Mouse (Mus musculus) hindbrain, embryonic 11.5 days (tissue): Measurements from ENCODE around the gene Tdo2. TPM values are rescaled to one million over a fixed set of nuclear protein-coding genes. Genes with fewer than 3 reads are reported as not detected.

Experiments used
- ATAC-seq: fragments of 200-750 bp; cut with Nextera tagmentation; 2 replicates; pipeline ENCODE4 v1.8.0; 2017; ENCODE audit warnings: mild to moderate bottlenecking, moderate TSS enrichment, moderate library complexity; ENCODE audit not compliant: low FRiP score
- DNase-seq: peaks from one replicate; pipeline ENCODE4 v3.0.0-alpha.2; 2015; ENCODE audit warnings: low spot score
- H3K27ac ChIP-seq: fragments of 300-500 bp; sonication (generic); 2 replicates; pipeline ENCODE4 v1.5.1; 2014; ENCODE audit warnings: mild to moderate bottlenecking, low read depth, low read length
- H3K27me3 ChIP-seq: fragments of 300-500 bp; sonication (generic); 2 replicates; pipeline ENCODE4 v1.6.1; 2014; ENCODE audit warnings: mild to moderate bottlenecking, low read length, moderate library complexity, mixed read lengths; ENCODE audit not compliant: control insufficient read depth, insufficient read depth
- H3K36me3 ChIP-seq: fragments of 300-500 bp; sonication (generic); 2 replicates; pipeline ENCODE4 v1.6.1; 2014; ENCODE audit warnings: mild to moderate bottlenecking, low read length, moderate library complexity, mixed read lengths; ENCODE audit not compliant: control insufficient read depth, insufficient read depth
- H3K4me1 ChIP-seq: fragments of 300-500 bp; sonication (generic); replicated peaks from 2 replicates; pipeline ENCODE4 v1.6.1; 2014; ENCODE audit warnings: low read length, mixed read lengths; ENCODE audit not compliant: control insufficient read depth, insufficient read depth
- H3K4me2 ChIP-seq: fragments of 300-500 bp; sonication (generic); replicated peaks from 2 replicates; pipeline ENCODE4 v1.6.1; 2014; ENCODE audit warnings: mild to moderate bottlenecking, low read depth, low read length
- H3K4me3 ChIP-seq: fragments of 300-500 bp; sonication (generic); 2 replicates; pipeline ENCODE4 v1.5.1; 2014; ENCODE audit warnings: low read depth, low read length
- H3K9ac ChIP-seq: fragments of 300-500 bp; sonication (generic); 2 replicates; pipeline ENCODE4 v1.6.1; 2014; ENCODE audit warnings: low read depth, low read length
- H3K9me3 ChIP-seq: fragments of 300-500 bp; sonication (generic); 2 replicates; pipeline ENCODE4 v1.6.1; 2016; ENCODE audit warnings: low read length; ENCODE audit not compliant: control insufficient read depth
- WGBS: fragments of 180-500 bp; shearing (Covaris S2); extraction: QIAGEN DNeasy Blood & Tissue Kit; methylation state at CpG from one replicate; pipeline ENCODE4 v1.1.7; 2014; 5-methylcytosine and 5-hydroxymethylcytosine counted together
- polyA plus RNA-seq: library from polyadenylated mRNA; unstranded; fragments of >200 nt; fragmentation: Nextera tagmentation; extraction: Ambion mirVana; gene quantifications from 2 replicates; pipeline ENCODE4 v1.2.1, GENCODE M21; 2014

Tdo2 gene
- polyA plus RNA-seq, 1 experiment from 2014 or later: 0.05 TPM

- Histone ChIP-seq H3K4me1 (no peaks in the 10 kb centered on the region), H3K4me3 (no peak overlapping the region), H3K27ac (no peak overlapping the region), H3K4me2 (no peak overlapping the region), H3K9ac (no peak overlapping the region), H3K27me3 (no peaks in the 10 kb centered on the region), H3K9me3 (no peaks in the 10 kb centered on the region), H3K36me3 (no peaks in the 10 kb centered on the region)
- ATAC-seq (no peak), DNase-seq (no peak)
- 84% methylated on average over 5 of the region's 5 CpGs for WGBS
These were observed 14.7 kb downstream of the Tdo2 start for GRCm38 (mm10) chr3:81961336-81961735.

- Histone ChIP-seq H3K27ac (no peak overlapping the region), H3K4me2 (no peak overlapping the region), H3K36me3 (no peaks in the 10 kb centered on the region), H3K9ac (no peak overlapping the region), H3K4me3 (no peak overlapping the region), H3K27me3 (no peaks in the 10 kb centered on the region), H3K9me3 (no peaks in the 10 kb centered on the region), H3K4me1 (no peaks in the 10 kb centered on the region)
- DNase-seq: no peak
- WGBS: 93% methylated on average over 5 of the region's 5 CpGs
- no peak for ATAC-seq
These were observed 18.5 kb downstream of the Tdo2 start for GRCm38 (mm10) chr3:81957484-81957883.

- WGBS: 83% methylated on average over 2 of the region's 2 CpGs
- Histone ChIP-seq H3K9me3 (no peaks in the 10 kb centered on the region), H3K27me3 (no peaks in the 10 kb centered on the region), H3K36me3 (no peaks in the 10 kb centered on the region), H3K4me1 (no peaks in the 10 kb centered on the region), H3K4me3 (no peak overlapping the region), H3K27ac (no peak overlapping the region), H3K9ac (no peak overlapping the region), H3K4me2 (no peak overlapping the region)
- DNase-seq: no peak
- no peak for ATAC-seq
These were observed 24.2 kb downstream of the Tdo2 start for GRCm38 (mm10) chr3:81951785-81952184.

GRCm38 (mm10) chr3:81949048-81949447 lies 27.0 kb downstream of the Tdo2 start:
- DNase-seq: no peak
- WGBS: 87% methylated on average over 1 of the region's 1 CpGs
- ATAC-seq: no peak
- Histone ChIP-seq H3K27ac (no peak overlapping the region), H3K4me2 (no peak overlapping the region), H3K9me3 (no peaks in the 10 kb centered on the region), H3K4me1 (no peaks in the 10 kb centered on the region), H3K9ac (no peak overlapping the region), H3K27me3 (no peaks in the 10 kb centered on the region), H3K4me3 (no peak overlapping the region), H3K36me3 (no peaks in the 10 kb centered on the region)

- no peak overlapping the region for H3K4me3 ChIP-seq
- no peak for DNase-seq
- H3K27me3 ChIP-seq: no peaks in the 10 kb centered on the region
- ATAC-seq: no peak
- H3K27ac ChIP-seq: no peak overlapping the region
- H3K4me2 ChIP-seq: no peak overlapping the region
- WGBS: 90% methylated on average over 7 of the region's 7 CpGs
- H3K36me3 ChIP-seq: no peaks in the 10 kb centered on the region
- H3K9me3 ChIP-seq: no peaks in the 10 kb centered on the region
- H3K4me1 ChIP-seq: no peaks in the 10 kb centered on the region
- no peak overlapping the region for H3K9ac ChIP-seq
These were observed 31.1 kb downstream of the Tdo2 start for GRCm38 (mm10) chr3:81944851-81945393.

DNA sequence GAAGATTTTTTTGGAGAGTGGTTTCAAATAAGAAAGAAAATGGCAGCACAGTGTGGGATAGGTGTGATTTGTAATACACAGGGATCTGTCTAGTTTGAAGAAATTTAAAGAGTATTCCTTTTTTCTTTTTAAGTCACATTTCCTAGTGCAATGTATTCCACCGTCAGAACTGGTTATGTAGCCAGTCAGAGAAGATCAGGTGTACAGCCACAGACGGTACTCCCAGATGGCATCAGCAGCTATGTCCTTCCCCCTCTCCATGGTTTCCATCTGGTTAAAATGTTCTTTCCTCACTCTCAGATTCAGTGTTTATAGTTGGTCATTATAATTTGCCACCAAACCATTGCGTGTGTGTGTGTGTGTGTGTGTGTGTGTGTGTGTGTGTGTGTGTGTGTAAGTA lies 32.9 kb downstream of the Tdo2 start:
- ATAC-seq (no peak), DNase-seq (no peak)
- no peak overlapping the region for H3K4me2 ChIP-seq
- no peak overlapping the region for H3K4me3 ChIP-seq
- no peaks in the 10 kb centered on the region for H3K36me3 ChIP-seq
- WGBS: 91% methylated on average over 3 of the region's 3 CpGs
- no peak overlapping the region for H3K9ac ChIP-seq
- no peaks in the 10 kb centered on the region for H3K9me3 ChIP-seq
- no peaks in the 10 kb centered on the region for H3K4me1 ChIP-seq
- H3K27me3 ChIP-seq: no peaks in the 10 kb centered on the region
- H3K27ac ChIP-seq: no peak overlapping the region

GRCm38 (mm10) chr3:81942341-81942740 lies 33.7 kb downstream of the Tdo2 start:
- WGBS: 87% methylated on average over 3 of the region's 3 CpGs
- H3K4me1 ChIP-seq: no peaks in the 10 kb centered on the region
- no peaks in the 10 kb centered on the region for H3K27me3 ChIP-seq
- H3K9ac ChIP-seq: no peak overlapping the region
- no peak overlapping the region for H3K27ac ChIP-seq
- no peaks in the 10 kb centered on the region for H3K36me3 ChIP-seq
- H3K9me3 ChIP-seq: no peaks in the 10 kb centered on the region
- no peak overlapping the region for H3K4me2 ChIP-seq
- no peak for ATAC-seq
- no peak overlapping the region for H3K4me3 ChIP-seq
- no peak for DNase-seq

DNA sequence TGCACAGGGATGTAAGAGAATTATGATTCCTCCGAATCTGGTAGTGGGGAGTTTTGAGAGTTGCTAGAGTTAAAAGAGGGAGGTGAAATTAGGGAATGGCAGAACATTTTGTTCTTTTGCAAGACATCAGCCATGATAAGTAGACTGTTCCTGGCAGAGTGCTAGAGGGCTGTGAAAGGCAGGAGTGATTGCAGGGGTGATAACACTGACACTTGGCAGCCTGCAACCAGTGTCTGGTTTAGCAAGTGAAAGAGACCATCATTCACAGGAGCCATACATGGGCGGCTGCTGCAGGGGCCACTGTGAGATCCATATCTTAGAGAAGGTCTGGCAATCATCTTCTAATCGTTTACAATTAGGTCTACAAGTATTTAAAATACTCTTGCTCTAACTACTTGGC lies 37.1 kb downstream of the Tdo2 start:
- no peaks in the 10 kb centered on the region for H3K36me3 ChIP-seq
- ATAC-seq: no peak
- H3K4me2 ChIP-seq: no peak overlapping the region
- no peaks in the 10 kb centered on the region for H3K9me3 ChIP-seq
- DNase-seq: no peak
- no peak overlapping the region for H3K9ac ChIP-seq
- H3K4me3 ChIP-seq: no peak overlapping the region
- no peaks in the 10 kb centered on the region for H3K4me1 ChIP-seq
- no peaks in the 10 kb centered on the region for H3K27me3 ChIP-seq
- H3K27ac ChIP-seq: no peak overlapping the region
- WGBS: 90% methylated on average over 3 of the region's 3 CpGs

DNA sequence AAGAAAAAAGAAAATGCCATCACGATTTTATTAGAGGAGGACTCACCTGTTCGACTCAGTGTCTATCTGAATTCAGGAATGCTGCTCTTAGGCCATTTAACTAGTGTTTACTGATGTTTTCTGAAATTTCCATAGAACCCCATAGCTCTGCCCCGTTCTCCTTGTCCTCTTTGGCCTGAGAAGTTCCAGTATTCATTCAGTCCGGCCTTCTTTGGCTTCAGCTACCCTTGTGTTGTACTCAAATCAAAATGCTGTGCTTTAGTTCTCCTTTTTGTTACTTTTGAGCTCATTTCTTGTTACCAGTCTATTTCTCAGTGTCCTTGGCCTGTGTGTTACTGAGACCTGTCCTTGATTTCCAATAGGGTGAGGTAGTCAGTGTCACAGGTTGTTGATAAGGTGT lies 42.7 kb downstream of the Tdo2 start:
- Histone ChIP-seq H3K4me3 (no peak overlapping the region), H3K27ac (no peak overlapping the region), H3K4me1 (no peaks in the 10 kb centered on the region), H3K27me3 (no peaks in the 10 kb centered on the region), H3K9me3 (no peaks in the 10 kb centered on the region), H3K4me2 (no peak overlapping the region), H3K9ac (no peak overlapping the region), H3K36me3 (no peaks in the 10 kb centered on the region)
- no peak for DNase-seq
- no peak for ATAC-seq
- whole genome bisulfite sequencing: 83% methylated on average over 4 of the region's 4 CpGs
